Mouse (Mus musculus): ENCODE measurements at regions not wholly inside any gene's neighbourhood (a gene's known extent, or its start where the extent isn't known, plus 50 kb on each side); places are given as distances from the start of the nearest gene placed in this dataset.

DNA sequence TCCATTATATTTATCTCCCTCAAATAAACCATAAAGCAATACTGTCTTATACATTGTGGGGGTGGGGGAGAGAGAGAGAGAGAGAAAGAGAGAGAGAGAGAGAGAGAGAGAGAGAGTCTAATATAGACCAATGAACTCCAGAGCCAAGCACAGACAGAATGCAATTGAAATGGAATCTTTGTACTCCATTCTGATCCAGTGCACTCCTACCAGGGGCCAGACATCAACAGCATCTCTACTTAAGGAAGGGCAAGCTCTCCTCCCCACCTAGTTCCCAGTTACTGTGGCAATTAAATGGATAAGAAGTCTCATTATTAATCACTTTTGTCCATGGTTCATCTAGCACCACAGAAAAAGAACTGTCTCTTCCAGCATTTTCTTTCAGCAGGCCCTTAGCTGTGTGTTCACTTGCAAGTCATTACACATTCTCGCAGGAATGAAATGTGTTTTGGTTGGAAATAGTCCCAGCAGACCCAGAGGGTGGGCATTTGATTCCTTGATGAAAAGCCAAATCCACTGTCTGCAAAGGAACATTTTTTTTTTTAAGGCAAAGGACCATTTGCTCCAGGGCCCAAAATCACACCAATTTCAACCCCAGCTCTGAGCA, 73.8 kb upstream of the Col1a2 start:
- Histone ChIP-seq H3K9ac (ENCODE audit: insufficient read depth, low read depth, low read length, poor library complexity, severe bottlenecking) (no peak overlapping the region), H3K9me3 (ENCODE audit: control insufficient read depth, insufficient read depth, low read depth, low read length) (no peaks in the 10 kb centered on the region), H3K4me3 (ENCODE audit: insufficient read depth in 1 of 2, low read depth in 1 of 2, low read length in 2 of 2, poor library complexity in 1 of 2, severe bottlenecking in 1 of 2) (no peak overlapping the region), H3K4me1 (ENCODE audit: control insufficient read depth in 2 of 2, insufficient read depth in 2 of 2, low read length in 2 of 2, poor library complexity in 1 of 2) (no peaks in the 10 kb centered on the region), H3K27ac (ENCODE audit: insufficient read depth, low read depth, low read length, poor library complexity, severe bottlenecking) (no peak overlapping the region), H3K36me3 (ENCODE audit: control insufficient read depth, insufficient read depth, low read length, poor library complexity, severe bottlenecking) (no peaks in the 10 kb centered on the region)
- no peak for DNase-seq (ENCODE audit: low read depth, low spot score)
- TF ChIP-seq ZNF384 (IDR thresholded peaks at IDR 0.05; ENCODE audit: low read depth, low read length) (no peak), CHD2 (IDR thresholded peaks at IDR 0.05; ENCODE audit: low read depth, low read length) (no peak), ZC3H11A (IDR thresholded peaks at IDR 0.05; ENCODE audit: borderline replicate concordance, low read depth, low read length) (no peak), MAFK (IDR thresholded peaks at IDR 0.05; ENCODE audit: insufficient read depth, low read depth, low read length) (no peak), HCFC1 (IDR thresholded peaks at IDR 0.05; ENCODE audit: borderline replicate concordance, insufficient read depth, low read length) (no peak)
- in situ Hi-C loops (cut with MboI; ENCODE audit: low sequenced_read_pairs in 2 of 2, unreplicated experiment in 2 of 2) = no loop called here

DNA sequence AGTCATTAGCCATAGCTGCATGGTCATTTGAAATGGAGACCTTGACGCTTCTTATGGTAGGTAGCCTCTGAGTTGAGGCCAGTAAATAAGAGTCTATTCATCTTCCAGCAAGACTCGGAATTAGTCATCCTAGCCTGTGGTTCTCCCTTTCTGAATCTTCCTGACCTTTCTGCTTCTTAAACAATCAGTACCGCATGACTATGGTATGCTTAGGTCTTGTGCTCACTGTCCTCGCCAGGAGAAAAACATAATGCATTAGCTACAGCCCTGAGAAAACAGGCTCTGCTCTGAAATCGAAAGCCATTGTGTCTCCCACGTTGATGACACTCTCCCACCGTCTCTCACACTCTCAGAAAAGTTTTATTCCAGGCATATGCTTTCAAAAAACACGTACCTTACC, 72.4 kb upstream of the Col1a2 start:
- Histone ChIP-seq H3K27ac (ENCODE audit: insufficient read depth, low read depth, low read length, poor library complexity, severe bottlenecking) (no peak overlapping the region), H3K9me3 (ENCODE audit: control insufficient read depth, insufficient read depth, low read depth, low read length) (no peaks in the 10 kb centered on the region), H3K36me3 (ENCODE audit: control insufficient read depth, insufficient read depth, low read length, poor library complexity, severe bottlenecking) (no peaks in the 10 kb centered on the region), H3K9ac (ENCODE audit: insufficient read depth, low read depth, low read length, poor library complexity, severe bottlenecking) (no peak overlapping the region), H3K4me1 (ENCODE audit: control insufficient read depth in 2 of 2, insufficient read depth in 2 of 2, low read length in 2 of 2, poor library complexity in 1 of 2) (no peaks in the 10 kb centered on the region), H3K4me3 (ENCODE audit: insufficient read depth in 1 of 2, low read depth in 1 of 2, low read length in 2 of 2, poor library complexity in 1 of 2, severe bottlenecking in 1 of 2) (no peak overlapping the region)
- in situ Hi-C loops (cut with MboI; ENCODE audit: low sequenced_read_pairs in 2 of 2, unreplicated experiment in 2 of 2) = no loop called here
- TF ChIP-seq CHD2 (IDR thresholded peaks at IDR 0.05; ENCODE audit: low read depth, low read length) = no peak
- TF ChIP-seq HCFC1 (IDR thresholded peaks at IDR 0.05; ENCODE audit: borderline replicate concordance, insufficient read depth, low read length) = no peak
- no peak for TF ChIP-seq MAFK (IDR thresholded peaks at IDR 0.05; ENCODE audit: insufficient read depth, low read depth, low read length)
- no peak for TF ChIP-seq ZC3H11A (IDR thresholded peaks at IDR 0.05; ENCODE audit: borderline replicate concordance, low read depth, low read length)
- TF ChIP-seq ZNF384 (IDR thresholded peaks at IDR 0.05; ENCODE audit: low read depth, low read length) = no peak
- DNase-seq (ENCODE audit: low read depth, low spot score) = no peak

DNA sequence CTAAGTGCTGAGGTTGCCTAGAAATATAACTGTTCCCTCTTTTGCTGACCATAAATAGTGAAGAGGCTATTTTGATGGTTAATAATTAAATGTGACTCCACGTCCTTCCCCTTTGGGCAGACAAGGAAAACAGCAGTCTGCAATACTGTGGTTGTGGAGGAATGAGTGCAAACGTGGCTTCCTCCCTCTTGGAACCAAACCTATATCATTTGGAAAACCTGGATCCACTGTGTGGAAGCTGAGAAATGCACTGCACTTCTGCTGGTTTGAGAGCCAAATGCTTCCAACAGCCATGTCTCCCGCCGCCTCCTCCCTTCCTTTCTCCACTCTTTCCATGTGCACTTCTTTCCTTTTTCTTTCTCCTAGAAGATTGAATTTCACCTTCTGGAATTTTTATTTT, 68.2 kb upstream of the Col1a2 start:
- Histone ChIP-seq H3K4me1 (ENCODE audit: control insufficient read depth in 2 of 2, insufficient read depth in 2 of 2, low read length in 2 of 2, poor library complexity in 1 of 2) (no peaks in the 10 kb centered on the region), H3K9ac (ENCODE audit: insufficient read depth, low read depth, low read length, poor library complexity, severe bottlenecking) (no peak overlapping the region), H3K36me3 (ENCODE audit: control insufficient read depth, insufficient read depth, low read length, poor library complexity, severe bottlenecking) (no peaks in the 10 kb centered on the region), H3K27ac (ENCODE audit: insufficient read depth, low read depth, low read length, poor library complexity, severe bottlenecking) (no peak overlapping the region), H3K9me3 (ENCODE audit: control insufficient read depth, insufficient read depth, low read depth, low read length) (no peaks in the 10 kb centered on the region), H3K4me3 (ENCODE audit: insufficient read depth in 1 of 2, low read depth in 1 of 2, low read length in 2 of 2, poor library complexity in 1 of 2, severe bottlenecking in 1 of 2) (no peak overlapping the region)
- in situ Hi-C loops (cut with MboI; ENCODE audit: low sequenced_read_pairs in 2 of 2, unreplicated experiment in 2 of 2) = no loop called here
- TF ChIP-seq ZNF384 (IDR thresholded peaks at IDR 0.05; ENCODE audit: low read depth, low read length) = no peak
- no peak for TF ChIP-seq ZC3H11A (IDR thresholded peaks at IDR 0.05; ENCODE audit: borderline replicate concordance, low read depth, low read length)
- no peak for TF ChIP-seq MAFK (IDR thresholded peaks at IDR 0.05; ENCODE audit: insufficient read depth, low read depth, low read length)
- no peak for TF ChIP-seq HCFC1 (IDR thresholded peaks at IDR 0.05; ENCODE audit: borderline replicate concordance, insufficient read depth, low read length)
- no peak for TF ChIP-seq CHD2 (IDR thresholded peaks at IDR 0.05; ENCODE audit: low read depth, low read length)
- DNase-seq (ENCODE audit: low read depth, low spot score) = no peak

DNA sequence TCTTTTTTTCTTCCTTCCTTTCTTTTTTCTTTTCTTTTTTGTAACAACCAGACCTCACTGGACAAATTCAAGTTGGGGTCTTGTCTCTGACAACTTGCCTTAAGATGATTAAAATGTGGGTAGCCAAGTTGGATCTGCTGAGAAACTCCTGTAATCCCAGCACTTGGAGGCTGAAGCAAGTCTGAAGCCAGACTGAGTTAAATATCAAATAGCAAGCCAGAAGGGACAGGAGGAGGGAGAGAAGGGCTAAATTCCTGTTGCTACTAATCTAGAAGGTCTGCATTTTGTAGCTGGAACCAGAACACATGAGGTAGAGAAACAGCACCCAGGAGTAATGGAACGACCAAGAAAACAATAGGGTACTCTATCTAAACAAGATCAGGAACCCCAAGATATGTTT, 67.7 kb upstream of the Col1a2 start:
- Histone ChIP-seq H3K9ac (ENCODE audit: insufficient read depth, low read depth, low read length, poor library complexity, severe bottlenecking) (no peak overlapping the region), H3K27ac (ENCODE audit: insufficient read depth, low read depth, low read length, poor library complexity, severe bottlenecking) (no peak overlapping the region), H3K4me3 (ENCODE audit: insufficient read depth in 1 of 2, low read depth in 1 of 2, low read length in 2 of 2, poor library complexity in 1 of 2, severe bottlenecking in 1 of 2) (no peak overlapping the region), H3K4me1 (ENCODE audit: control insufficient read depth in 2 of 2, insufficient read depth in 2 of 2, low read length in 2 of 2, poor library complexity in 1 of 2) (no peaks in the 10 kb centered on the region), H3K9me3 (ENCODE audit: control insufficient read depth, insufficient read depth, low read depth, low read length) (no peaks in the 10 kb centered on the region), H3K36me3 (ENCODE audit: control insufficient read depth, insufficient read depth, low read length, poor library complexity, severe bottlenecking) (no peaks in the 10 kb centered on the region)
- TF ChIP-seq CHD2 (IDR thresholded peaks at IDR 0.05; ENCODE audit: low read depth, low read length) = no peak
- no peak for TF ChIP-seq ZC3H11A (IDR thresholded peaks at IDR 0.05; ENCODE audit: borderline replicate concordance, low read depth, low read length)
- TF ChIP-seq HCFC1 (IDR thresholded peaks at IDR 0.05; ENCODE audit: borderline replicate concordance, insufficient read depth, low read length) = no peak
- no peak for TF ChIP-seq MAFK (IDR thresholded peaks at IDR 0.05; ENCODE audit: insufficient read depth, low read depth, low read length)
- no peak for TF ChIP-seq ZNF384 (IDR thresholded peaks at IDR 0.05; ENCODE audit: low read depth, low read length)
- DNase-seq (ENCODE audit: low read depth, low spot score) = no peak
- in situ Hi-C loops (cut with MboI; ENCODE audit: low sequenced_read_pairs in 2 of 2, unreplicated experiment in 2 of 2) = no loop called here
